Mouse (Mus musculus) bone marrow, adult 2 months (tissue): ENCODE data around the gene Dph2.

Experiments
- CTCF ChIP-seq: fragments of 200-500 bp; IDR thresholded peaks from 2 replicates; pipeline ENCODE4 v1.5.1; 2011; ENCODE audit warnings: low read length, control low read depth; ENCODE audit not compliant: control insufficient read depth, insufficient read depth
- POLR2A ChIP-seq: fragments of 200-500 bp; IDR thresholded peaks from 2 replicates; pipeline ENCODE4 v1.6.1; 2011; ENCODE audit warnings: low read depth, mild to moderate bottlenecking, control low read depth, low read length, borderline replicate concordance; ENCODE audit not compliant: control insufficient read depth

DNA sequence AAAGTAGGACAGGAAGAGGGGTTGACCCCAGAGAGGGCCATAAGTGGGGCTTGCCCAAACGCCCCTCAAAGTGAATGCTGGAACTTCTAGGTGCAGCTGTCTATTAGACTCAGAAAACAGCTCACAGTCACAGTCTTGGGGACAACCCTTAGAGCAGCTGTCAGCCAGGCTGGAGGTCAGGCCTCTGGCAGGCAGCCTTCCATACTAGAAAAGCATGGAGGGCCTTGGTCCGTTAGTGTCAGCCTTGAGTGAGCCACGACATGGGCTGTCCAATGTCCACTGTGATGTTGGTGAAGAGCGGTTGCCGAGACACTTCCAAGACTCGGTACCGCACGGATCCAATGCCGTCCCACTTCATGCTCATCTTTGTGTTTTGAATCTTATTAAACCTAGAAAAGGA lies 18.2 kb downstream of the Dph2 start:
- TF ChIP-seq POLR2A, result no peak
- TF ChIP-seq CTCF, result no peak
